Mouse (Mus musculus) G1E (cell line): ENCODE results near the gene Gm21865. TPM values are rescaled to one million over a fixed set of nuclear protein-coding genes. Genes with fewer than 3 reads are reported as not detected.
"Not testable (repeated sequence)": the region's sequence is repeated elsewhere in the genome, so short reads cannot be mapped to it uniquely, and the experiment has no call there.

Experiments
- ATAC-seq: 2 replicates; pipeline ENCODE4 v1.8.0; 2016; ENCODE audit warnings: mild to moderate bottlenecking; ENCODE audit not compliant: insufficient number of reproducible peaks, poor library complexity, low FRiP score, severe bottlenecking; ENCODE audit errors: extremely low read depth
- DNase-seq: peaks from one replicate; pipeline ENCODE4 v3.0.0; 2012; ENCODE audit warnings: low spot score
- H3K27me3 ChIP-seq: 2 replicates; pipeline ENCODE4 v1.6.1; 2012; ENCODE audit warnings: mild to moderate bottlenecking, low read length, inconsistent platforms; ENCODE audit not compliant: insufficient read depth
- H3K36me3 ChIP-seq: replicated peaks from 2 replicates; pipeline ENCODE3; 2012; ENCODE audit warnings: mild to moderate bottlenecking, inconsistent platforms
- H3K4me1 ChIP-seq: 2 replicates; pipeline ENCODE4 v1.6.1; 2012; ENCODE audit warnings: low read depth, low read length, inconsistent platforms, mixed read lengths; ENCODE audit not compliant: insufficient read depth
- H3K4me3 ChIP-seq: 2 replicates; pipeline ENCODE4 v1.5.1; 2012; ENCODE audit warnings: low read depth, mild to moderate bottlenecking, inconsistent platforms, low read length, moderate library complexity, mixed read lengths
- H3K9me3 ChIP-seq: replicated peaks from 2 replicates; pipeline ENCODE4 v1.6.1; 2012; ENCODE audit warnings: inconsistent platforms
- polyA plus RNA-seq: library from polyadenylated mRNA; stranded (reverse); fragments of >175 nt; gene quantifications from 2 replicates; pipeline ENCODE4 v1.2.3, GENCODE M21; 2012
- total RNA-seq, 2 experiments: library from RNA; stranded (forward) in 1 of 2; stranded (reverse) in 1 of 2; fragments of 200-1000 nt in 1 of 2; fragments of >200 nt in 1 of 2; fragmentation: Nextera tagmentation in 1 of 2; gene quantifications; 2 replicates each; pipeline ENCODE4 v1.2.3; 2014 to 2017

The Gm21865 gene
- not detected in 2 replicates for total RNA-seq (2014; fragmentation: Nextera tagmentation)
- not detected in 2 replicates for total RNA-seq (2017)
- not detected in 2 replicates for polyA plus RNA-seq

DNA sequence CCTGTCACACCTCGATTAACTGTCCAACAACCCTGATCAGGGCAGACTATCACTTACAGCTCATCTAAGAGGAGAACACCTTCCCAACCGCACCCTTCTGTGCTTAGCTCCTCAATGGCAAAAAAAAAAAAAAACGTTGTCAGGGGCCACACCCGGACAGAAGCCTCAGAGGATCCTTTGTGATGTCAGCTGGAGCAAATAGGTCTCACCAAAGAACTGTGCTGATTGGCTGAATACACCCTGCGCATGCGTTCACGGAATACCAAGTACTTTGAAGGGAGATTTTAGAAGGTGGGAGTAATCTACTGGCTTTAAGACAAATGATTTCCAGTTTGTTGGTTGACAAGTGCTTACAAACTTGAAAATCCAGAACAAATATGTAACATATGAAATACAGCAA is at the start of gene Gm21865:
Gene Gm21865, minus strand, starts transcription at position 101 of the 400 bp plus-strand sequence.
- not testable (repeated sequence) for DNase-seq, H3K9me3 ChIP-seq, H3K27me3 ChIP-seq, H3K36me3 ChIP-seq, H3K4me3 ChIP-seq, ATAC-seq, H3K4me1 ChIP-seq

Other genes with a start within 250 kb of the Gm21865 start
- gene Gm21882, start 64.6 kb upstream of the Gm21865 start, total RNA-seq (2014; fragmentation: Nextera tagmentation): not detected in 2 replicates
- not detected in 2 replicates for gene Gm21882, start 64.6 kb upstream of the Gm21865 start, total RNA-seq (2017)
- not detected in 2 replicates for gene Gm21882, start 64.6 kb upstream of the Gm21865 start, polyA plus RNA-seq